Mouse (Mus musculus): ENCODE measurements around the gene Ankra2.

- TF ChIP-seq POLR2A (IDR thresholded peaks at IDR 0.05; ENCODE audit: insufficient read depth, low read depth, low read length) = no peak
- TF ChIP-seq CTCF (IDR thresholded peaks at IDR 0.05) = no peak
- no peak for TF ChIP-seq EP300 (IDR thresholded peaks at IDR 0.05; ENCODE audit: insufficient read depth, low read depth, low read length)
These were observed 48.7 kb downstream of the Ankra2 start for GRCm38 (mm10) chr13:98311597-98311996.
